Mouse (Mus musculus): ENCODE measurements around the gene P2ry12. TPM values are rescaled to one million over a fixed set of nuclear protein-coding genes. Genes with fewer than 3 reads are reported as not detected.

The P2ry12 gene
- polyA plus RNA-seq, 1 experiment from 2014 or later, result 3.4 TPM

GRCm38 (mm10) chr3:59225411-59225810 lies 37.3 kb downstream of the P2ry12 start:
- Histone ChIP-seq H3K27ac (ENCODE audit: low read depth, low read length) (no peak overlapping the region), H3K9ac (ENCODE audit: low read length) (no peak overlapping the region), H3K4me3 (ENCODE audit: low read depth, low read length) (no peak overlapping the region), H3K4me2 (ENCODE audit: low read depth) (no peak overlapping the region), H3K27me3 (ENCODE audit: control insufficient read depth, insufficient read depth, low read length) (no peaks in the 10 kb centered on the region), H3K4me1 (ENCODE audit: control insufficient read depth, insufficient read depth, low read length) (peaks cover 3% of the 10 kb centered on the region; the same call in 1 of the 2 replicates), H3K36me3 (ENCODE audit: control insufficient read depth, insufficient read depth, low read length) (no peaks in the 10 kb centered on the region), H3K9me3 (ENCODE audit: control insufficient read depth, low read length) (no peaks in the 10 kb centered on the region)
- DNase-seq (ENCODE audit: low spot score), result no peak
- no peak for ATAC-seq (ENCODE audit: insufficient read depth, low FRiP score, low TSS enrichment)

- WGBS, result 88% methylated on average over 2 of the region's 2 CpGs
- H3K4me1 ChIP-seq (ENCODE audit: control insufficient read depth, insufficient read depth, low read length), result no peaks in the 10 kb centered on the region
- H3K27ac ChIP-seq (ENCODE audit: low read depth, low read length), result no peak overlapping the region
- H3K36me3 ChIP-seq (ENCODE audit: control insufficient read depth, insufficient read depth, low read length), result no peaks in the 10 kb centered on the region
- H3K4me2 ChIP-seq (ENCODE audit: low read depth), result no peak overlapping the region
- no peak for ATAC-seq (ENCODE audit: insufficient read depth, low FRiP score, low TSS enrichment)
- no peaks in the 10 kb centered on the region for H3K9me3 ChIP-seq (ENCODE audit: control insufficient read depth, low read length)
- DNase-seq (ENCODE audit: low spot score), result no peak
- H3K9ac ChIP-seq (ENCODE audit: low read length), result no peak overlapping the region
- H3K27me3 ChIP-seq (ENCODE audit: control insufficient read depth, insufficient read depth, low read length), result no peaks in the 10 kb centered on the region
- H3K4me3 ChIP-seq (ENCODE audit: low read depth, low read length), result no peak overlapping the region
Observed at GRCm38 (mm10) chr3:59222303-59222702, 40.4 kb downstream of the P2ry12 start.

GRCm38 (mm10) chr3:59219326-59219725 lies 43.3 kb downstream of the P2ry12 start:
- Histone ChIP-seq H3K36me3 (ENCODE audit: control insufficient read depth, insufficient read depth, low read length) (no peaks in the 10 kb centered on the region), H3K9me3 (ENCODE audit: control insufficient read depth, low read length) (no peaks in the 10 kb centered on the region), H3K27ac (ENCODE audit: low read depth, low read length) (no peak overlapping the region), H3K27me3 (ENCODE audit: control insufficient read depth, insufficient read depth, low read length) (no peaks in the 10 kb centered on the region), H3K4me2 (ENCODE audit: low read depth) (no peak overlapping the region), H3K4me3 (ENCODE audit: low read depth, low read length) (no peak overlapping the region), H3K9ac (ENCODE audit: low read length) (no peak overlapping the region), H3K4me1 (ENCODE audit: control insufficient read depth, insufficient read depth, low read length) (no peaks in the 10 kb centered on the region)
- WGBS, result 88% methylated on average over 2 of the region's 2 CpGs
- DNase-seq (ENCODE audit: low spot score) (no peak), ATAC-seq (ENCODE audit: insufficient read depth, low FRiP score, low TSS enrichment) (no peak)

GRCm38 (mm10) chr3:59217211-59217610 lies 45.5 kb downstream of the P2ry12 start:
- no peaks in the 10 kb centered on the region for H3K9me3 ChIP-seq (ENCODE audit: control insufficient read depth, low read length)
- WGBS, result 94% methylated on average over 10 of the region's 10 CpGs
- H3K27me3 ChIP-seq (ENCODE audit: control insufficient read depth, insufficient read depth, low read length), result no peaks in the 10 kb centered on the region
- no peaks in the 10 kb centered on the region for H3K36me3 ChIP-seq (ENCODE audit: control insufficient read depth, insufficient read depth, low read length)
- no peak overlapping the region for H3K4me3 ChIP-seq (ENCODE audit: low read depth, low read length)
- H3K4me1 ChIP-seq (ENCODE audit: control insufficient read depth, insufficient read depth, low read length), result no peaks in the 10 kb centered on the region
- no peak overlapping the region for H3K4me2 ChIP-seq (ENCODE audit: low read depth)
- ATAC-seq (ENCODE audit: insufficient read depth, low FRiP score, low TSS enrichment) (no peak), DNase-seq (ENCODE audit: low spot score) (no peak)
- no peak overlapping the region for H3K9ac ChIP-seq (ENCODE audit: low read length)
- no peak overlapping the region for H3K27ac ChIP-seq (ENCODE audit: low read depth, low read length)

GRCm38 (mm10) chr3:59212404-59212803 lies 50.3 kb downstream of the P2ry12 start:
- no peak overlapping the region for H3K9ac ChIP-seq (ENCODE audit: low read length)
- no peaks in the 10 kb centered on the region for H3K9me3 ChIP-seq (ENCODE audit: control insufficient read depth, low read length)
- H3K4me1 ChIP-seq (ENCODE audit: control insufficient read depth, insufficient read depth, low read length), result no peaks in the 10 kb centered on the region
- no peak overlapping the region for H3K4me3 ChIP-seq (ENCODE audit: low read depth, low read length)
- H3K4me2 ChIP-seq (ENCODE audit: low read depth), result no peak overlapping the region
- DNase-seq (ENCODE audit: low spot score) (no peak), ATAC-seq (ENCODE audit: insufficient read depth, low FRiP score, low TSS enrichment) (no peak)
- H3K27ac ChIP-seq (ENCODE audit: low read depth, low read length), result no peak overlapping the region
- no peaks in the 10 kb centered on the region for H3K27me3 ChIP-seq (ENCODE audit: control insufficient read depth, insufficient read depth, low read length)
- no peaks in the 10 kb centered on the region for H3K36me3 ChIP-seq (ENCODE audit: control insufficient read depth, insufficient read depth, low read length)

GRCm38 (mm10) chr3:59211784-59212183 lies 50.9 kb downstream of the P2ry12 start:
- Histone ChIP-seq H3K4me1 (ENCODE audit: control insufficient read depth, insufficient read depth, low read length) (no peaks in the 10 kb centered on the region), H3K36me3 (ENCODE audit: control insufficient read depth, insufficient read depth, low read length) (no peaks in the 10 kb centered on the region), H3K27ac (ENCODE audit: low read depth, low read length) (no peak overlapping the region), H3K9ac (ENCODE audit: low read length) (no peak overlapping the region), H3K27me3 (ENCODE audit: control insufficient read depth, insufficient read depth, low read length) (no peaks in the 10 kb centered on the region), H3K9me3 (ENCODE audit: control insufficient read depth, low read length) (no peaks in the 10 kb centered on the region), H3K4me2 (ENCODE audit: low read depth) (no peak overlapping the region), H3K4me3 (ENCODE audit: low read depth, low read length) (no peak overlapping the region)
- DNase-seq (ENCODE audit: low spot score) (no peak), ATAC-seq (ENCODE audit: insufficient read depth, low FRiP score, low TSS enrichment) (no peak)
- WGBS, result 91% methylated on average over 8 of the region's 8 CpGs

GRCm38 (mm10) chr3:59210727-59211126 lies 51.9 kb downstream of the P2ry12 start, which contains the start of gene P2ry13:
Gene P2ry13, minus strand, starts transcription at chr3:59210882.
- Histone ChIP-seq H3K9ac (ENCODE audit: low read length) (no peak within 1 kb of the TSS), H3K4me1 (ENCODE audit: control insufficient read depth, insufficient read depth, low read length) (no peaks in the 10 kb centered on the region), H3K4me3 (ENCODE audit: low read depth, low read length) (no peak within 1 kb of the TSS), H3K9me3 (ENCODE audit: control insufficient read depth, low read length) (no peaks in the 10 kb centered on the region), H3K27me3 (ENCODE audit: control insufficient read depth, insufficient read depth, low read length) (no peaks in the 10 kb centered on the region), H3K36me3 (ENCODE audit: control insufficient read depth, insufficient read depth, low read length) (no peaks in the 10 kb centered on the region), H3K4me2 (ENCODE audit: low read depth) (no peak within 1 kb of the TSS), H3K27ac (ENCODE audit: low read depth, low read length) (no peak within 1 kb of the TSS)
- no peak for DNase-seq (ENCODE audit: low spot score)
- 90% methylated on average over 6 of the region's 6 CpGs for WGBS
- ATAC-seq (ENCODE audit: insufficient read depth, low FRiP score, low TSS enrichment), result no peak

GRCm38 (mm10) chr3:59210089-59210488 lies 52.6 kb downstream of the P2ry12 start:
- no peak overlapping the region for H3K4me2 ChIP-seq (ENCODE audit: low read depth)
- H3K9me3 ChIP-seq (ENCODE audit: control insufficient read depth, low read length), result no peaks in the 10 kb centered on the region
- ATAC-seq (ENCODE audit: insufficient read depth, low FRiP score, low TSS enrichment) (no peak), DNase-seq (ENCODE audit: low spot score) (no peak)
- H3K4me1 ChIP-seq (ENCODE audit: control insufficient read depth, insufficient read depth, low read length), result no peaks in the 10 kb centered on the region
- H3K27ac ChIP-seq (ENCODE audit: low read depth, low read length), result no peak overlapping the region
- no peaks in the 10 kb centered on the region for H3K27me3 ChIP-seq (ENCODE audit: control insufficient read depth, insufficient read depth, low read length)
- 82% methylated on average over 8 of the region's 8 CpGs for WGBS
- no peak overlapping the region for H3K4me3 ChIP-seq (ENCODE audit: low read depth, low read length)
- H3K36me3 ChIP-seq (ENCODE audit: control insufficient read depth, insufficient read depth, low read length), result no peaks in the 10 kb centered on the region
- H3K9ac ChIP-seq (ENCODE audit: low read length), result no peak overlapping the region

- no peak overlapping the region for H3K4me2 ChIP-seq (ENCODE audit: low read depth)
- H3K9ac ChIP-seq (ENCODE audit: low read length), result no peak overlapping the region
- H3K27me3 ChIP-seq (ENCODE audit: control insufficient read depth, insufficient read depth, low read length), result no peaks in the 10 kb centered on the region
- ATAC-seq (ENCODE audit: insufficient read depth, low FRiP score, low TSS enrichment), result peak; percentile 60; the same call in 1 of the 2 replicates
- H3K27ac ChIP-seq (ENCODE audit: low read depth, low read length), result no peak overlapping the region
- no peaks in the 10 kb centered on the region for H3K9me3 ChIP-seq (ENCODE audit: control insufficient read depth, low read length)
- 66% methylated on average over 4 of the region's 4 CpGs for WGBS
- no peak overlapping the region for H3K4me3 ChIP-seq (ENCODE audit: low read depth, low read length)
- no peaks in the 10 kb centered on the region for H3K4me1 ChIP-seq (ENCODE audit: control insufficient read depth, insufficient read depth, low read length)
- DNase-seq (ENCODE audit: low spot score), result no peak
- no peaks in the 10 kb centered on the region for H3K36me3 ChIP-seq (ENCODE audit: control insufficient read depth, insufficient read depth, low read length)
Observed at GRCm38 (mm10) chr3:59208650-59209548, 53.8 kb downstream of the P2ry12 start.
